Comparison of ENCODE assay signal across 7 mouse cellular contexts in genomic region chr17:34109038-34109805, GRCm38 (mm10). TPM values are rescaled to one million over a fixed set of nuclear protein-coding genes. Genes with fewer than 3 reads are reported as not detected.
DNase-seq lines count a peak whose midpoint lies in the region; ATAC-seq and TF ChIP-seq lines count a peak whose summit lies in the region.

No protein-coding gene starts in this region.

- H3K9ac ChIP-seq in forebrain, embryonic 15.5 days (replicated peaks), result no peak overlapping the region

- H3K4me2 ChIP-seq in forebrain, embryonic 15.5 days (replicated peaks), result no peak overlapping the region
- no peak overlapping the region for H3K4me2 ChIP-seq in myocyte (ENCODE audit: low read depth)

- 77% methylated on average over 14 of the region's 14 CpGs for WGBS in forebrain, embryonic 15.5 days

- no peak for TF ChIP-seq POLR2A in myocyte (IDR thresholded peaks at IDR 0.05; ENCODE audit: insufficient read length, low read depth)

- no peaks in the 10 kb centered on the region for H3K9me3 ChIP-seq in forebrain, embryonic 15.5 days

- no peak for ATAC-seq in forebrain, embryonic 15.5 days (replicated peaks)

- H3K4me3 ChIP-seq in forebrain, embryonic 15.5 days, result no peak overlapping the region
- no peak overlapping the region for H3K4me3 ChIP-seq in myocyte

- peak overlapping the region; percentile 49 for H3K27ac ChIP-seq in forebrain, embryonic 15.5 days (replicated peaks)

- H3K4me1 ChIP-seq in forebrain, embryonic 15.5 days, result peaks cover 11% of the 10 kb centered on the region

- DNase-seq in kidney, postnatal 14 days, result peak; percentile 39
- no peak for DNase-seq in kidney, adult 9 months
- peak; percentile 52 for DNase-seq in NIH3T3 (ENCODE audit: low read depth)
- no peak for DNase-seq in frontal cortex, postnatal 25 days (ENCODE audit: low spot score in 2 of 2)
- no peak for DNase-seq in layer of hippocampus, postnatal 10 days (ENCODE audit: low spot score in 2 of 2)

- peaks cover 49% of the 10 kb centered on the region for H3K36me3 ChIP-seq in forebrain, embryonic 15.5 days
- H3K36me3 ChIP-seq in myocyte (ENCODE audit: control insufficient read depth, insufficient read depth), result peaks cover 31% of the 10 kb centered on the region

- peaks cover 1% of the 10 kb centered on the region for H3K79me2 ChIP-seq in myocyte (ENCODE audit: control insufficient read depth, insufficient read depth)

- H3ac ChIP-seq in myocyte (ENCODE audit: control insufficient read depth, insufficient read length), result no peak overlapping the region

- H3K27me3 ChIP-seq in forebrain, embryonic 15.5 days, result no peaks in the 10 kb centered on the region
- no peaks in the 10 kb centered on the region for H3K27me3 ChIP-seq in myocyte (ENCODE audit: control insufficient read depth, insufficient read depth, insufficient read length)

TF ChIP-seq in myocyte, 11 proteins besides CTCF, POLR2A, EP300 and RAD21:
- peak; percentile 65 for TF ChIP-seq POLR2AphosphoS2 (IDR thresholded peaks at IDR 0.05; ENCODE audit: insufficient read length, low read depth)
- TF ChIP-seq TCF12 (IDR thresholded peaks at IDR 0.05; ENCODE audit: insufficient read depth, poor library complexity, severe bottlenecking), result no peak

RNA-seq across cellular contexts. Expression of gene H2-DMa, which starts 10.1 kb away (rescaled TPM):
- polyA plus RNA-seq in forebrain, embryonic 15.5 days (2015; fragmentation: Nextera tagmentation; extraction: Ambion mirVana), result 12.9 and 13.0 TPM in 2 replicates
- 7.2 TPM for polyA plus RNA-seq in myocyte (2012; fragmentation: generic; extraction: Trizol)
- total RNA-seq in layer of hippocampus, postnatal 10 days (2021), result 10 to 100 TPM; 34.4 to 38.6 TPM

RNA-seq across cellular contexts. Expression of gene Brd2, which starts 13.2 kb away (rescaled TPM):
- 132 and 133 TPM in 2 replicates for polyA plus RNA-seq in forebrain, embryonic 15.5 days (2015; fragmentation: Nextera tagmentation; extraction: Ambion mirVana)
- polyA plus RNA-seq in myocyte (2012; fragmentation: generic; extraction: Trizol), result 90.1 TPM
- total RNA-seq in layer of hippocampus, postnatal 10 days (2021), result 100 to 1,000 TPM; 252 to 263 TPM

RNA-seq across cellular contexts. Expression of gene H2-Oa, which starts 17.1 kb away (rescaled TPM):
- 0.15 TPM in 1 of 2 replicates, not detected in the other for polyA plus RNA-seq in forebrain, embryonic 15.5 days (2015; fragmentation: Nextera tagmentation; extraction: Ambion mirVana)
- 0.07 TPM for polyA plus RNA-seq in myocyte (2012; fragmentation: generic; extraction: Trizol)
- under 1 TPM in 1 of 2 experiments, not detected in 1; 0.34 TPM for total RNA-seq in layer of hippocampus, postnatal 10 days (2021)

RNA-seq across cellular contexts. Expression of gene H2-DMb2, which starts 33.9 kb away (rescaled TPM):
- 1.0 and 1.4 TPM in 2 replicates for polyA plus RNA-seq in forebrain, embryonic 15.5 days (2015; fragmentation: Nextera tagmentation; extraction: Ambion mirVana)
- polyA plus RNA-seq in myocyte (2012; fragmentation: generic; extraction: Trizol), result not detected
- not detected for total RNA-seq in layer of hippocampus, postnatal 10 days (2021)

RNA-seq across cellular contexts. Expression of gene H2-DMb1, which starts 43.6 kb away (rescaled TPM):
- polyA plus RNA-seq in forebrain, embryonic 15.5 days (2015; fragmentation: Nextera tagmentation; extraction: Ambion mirVana), result 0.88 and 0.91 TPM in 2 replicates
- not detected for polyA plus RNA-seq in myocyte (2012; fragmentation: generic; extraction: Trizol)
- total RNA-seq in layer of hippocampus, postnatal 10 days (2021), result under 1 TPM; 0.69 to 0.91 TPM

Comparison
In these comparisons a context has a peak if more than half of its experiments do, and no peak if none do; other contexts are left out.
1. DNase-seq: peak in kidney, postnatal 14 days (single experiment) and NIH3T3 (single experiment); none in kidney, adult 9 months (single experiment), frontal cortex, postnatal 25 days (0 of 2) and layer of hippocampus, postnatal 10 days (0 of 2).